Mouse (Mus musculus): ENCODE results near the gene Erc2. TPM values are rescaled to one million over a fixed set of nuclear protein-coding genes. Genes with fewer than 3 reads are reported as not detected.

Gene Erc2
- total and polyA plus RNA-seq, 2 experiments from 2014 or later = 94.0 to 119 TPM

DNA sequence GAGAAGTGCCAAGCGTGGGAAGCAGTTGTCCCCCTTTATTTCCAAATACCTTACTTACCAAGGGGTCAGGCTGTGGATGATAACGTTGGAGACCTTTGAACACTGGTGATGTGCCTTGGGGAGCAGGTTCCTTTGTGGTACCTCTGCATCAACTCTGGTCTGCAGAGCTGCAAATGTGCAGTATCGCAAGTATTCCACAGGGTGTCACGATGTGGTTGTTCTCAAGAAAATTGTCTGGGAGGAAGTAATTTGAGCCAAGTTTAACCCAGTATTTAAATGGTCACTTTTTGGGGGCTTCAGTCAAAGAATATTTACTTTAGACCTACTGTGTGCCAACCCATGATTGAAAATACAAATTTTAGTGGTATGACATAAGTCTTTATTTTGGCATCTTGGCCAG, 381.8 kb downstream of the Erc2 start:
- Histone ChIP-seq H3K4me1 (ENCODE audit: insufficient read depth, low read length) (no peaks in the 10 kb centered on the region), H3K27me3 (ENCODE audit: insufficient read depth, low read length) (no peaks in the 10 kb centered on the region), H3K9me3 (ENCODE audit: low read length) (no peaks in the 10 kb centered on the region), H3K36me3 (ENCODE audit: insufficient read depth, low read length) (no peaks in the 10 kb centered on the region), H3K4me3 (ENCODE audit: low read depth, low read length) (no peak overlapping the region), H3K27ac (ENCODE audit: low read depth, low read length) (no peak overlapping the region), H3K4me2 (ENCODE audit: low read depth, low read length, poor library complexity, severe bottlenecking) (no peak overlapping the region), H3K9ac (replicated peaks; ENCODE audit: low read length, poor library complexity, severe bottlenecking) (no peak overlapping the region)
- WGBS = 53% methylated on average over 4 of the region's 4 CpGs
- TF ChIP-seq CTCF (IDR thresholded peaks at IDR 0.05) = peak; percentile 81
- peak; percentile 72 for DNase-seq (ENCODE audit: low spot score)
- no peak for ATAC-seq (ENCODE audit: low FRiP score)

DNA sequence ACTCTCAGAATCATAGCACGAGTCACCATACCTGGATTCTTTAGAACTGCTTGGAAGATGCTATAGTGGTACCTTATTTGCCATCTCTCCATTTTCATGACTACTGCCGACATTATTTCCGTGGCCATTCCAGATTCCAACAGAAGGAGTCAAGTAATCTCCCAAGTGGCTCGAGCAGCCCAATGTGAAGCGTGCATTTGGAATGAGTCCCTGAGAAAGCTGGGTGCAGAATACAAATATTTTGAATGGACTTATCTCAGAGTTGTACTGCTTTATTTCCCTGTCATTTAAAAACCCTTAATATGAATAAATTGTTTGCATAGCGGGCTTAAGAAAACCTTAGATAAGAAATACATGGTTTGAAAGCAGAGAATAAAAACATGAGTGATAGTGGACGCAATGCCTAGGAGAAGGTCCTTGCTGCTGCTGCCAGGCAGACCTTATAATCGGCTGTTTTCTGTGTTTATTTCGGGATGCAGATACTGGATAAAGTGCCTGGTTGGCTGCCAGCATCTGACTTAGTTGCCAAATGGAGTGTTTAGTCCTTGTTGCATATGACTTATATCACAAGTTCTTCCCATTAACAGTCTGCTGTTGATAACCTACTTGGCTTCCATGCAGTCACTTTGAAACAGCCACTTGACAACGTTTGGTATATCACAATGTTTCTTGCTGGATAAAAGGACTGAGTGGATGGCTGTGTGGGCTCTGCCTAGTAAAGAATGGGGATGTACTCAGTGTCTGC, 388.5 kb downstream of the Erc2 start:
- ATAC-seq (ENCODE audit: low FRiP score) (no peak), DNase-seq (ENCODE audit: low spot score) (no peak)
- Histone ChIP-seq H3K27ac (ENCODE audit: low read depth, low read length) (no peak overlapping the region), H3K4me3 (ENCODE audit: low read depth, low read length) (no peak overlapping the region), H3K4me2 (ENCODE audit: low read depth, low read length, poor library complexity, severe bottlenecking) (no peak overlapping the region), H3K9me3 (ENCODE audit: low read length) (no peaks in the 10 kb centered on the region), H3K4me1 (ENCODE audit: insufficient read depth, low read length) (no peaks in the 10 kb centered on the region), H3K9ac (replicated peaks; ENCODE audit: low read length, poor library complexity, severe bottlenecking) (no peak overlapping the region), H3K36me3 (ENCODE audit: insufficient read depth, low read length) (no peaks in the 10 kb centered on the region), H3K27me3 (ENCODE audit: insufficient read depth, low read length) (no peaks in the 10 kb centered on the region)
- WGBS = 72% methylated on average over 10 of the region's 10 CpGs
- TF ChIP-seq CTCF (IDR thresholded peaks at IDR 0.05) = no peak

DNA sequence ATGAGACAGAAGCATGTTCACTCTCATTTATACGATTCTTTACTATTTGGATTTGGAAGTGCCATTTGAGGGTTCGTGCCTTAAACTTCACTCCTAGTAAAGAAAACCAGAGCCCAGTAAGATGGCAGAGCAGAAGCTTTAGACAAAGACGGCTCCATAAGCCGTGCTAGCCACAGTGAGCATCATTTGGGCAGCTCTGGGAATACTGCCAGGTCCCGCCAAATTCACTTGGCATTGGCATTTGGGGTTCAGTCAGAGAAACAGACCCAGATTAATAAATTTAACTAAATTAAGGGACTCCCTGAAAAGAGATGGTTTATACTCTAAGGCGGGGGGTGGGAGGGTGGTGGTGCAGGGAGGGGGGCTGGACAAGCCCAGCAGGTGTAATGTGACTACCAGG, 401.0 kb downstream of the Erc2 start:
- H3K4me3 ChIP-seq (ENCODE audit: low read depth, low read length) = no peak overlapping the region
- no peaks in the 10 kb centered on the region for H3K4me1 ChIP-seq (ENCODE audit: insufficient read depth, low read length)
- 75% methylated on average over 6 of the region's 6 CpGs for whole genome bisulfite sequencing
- no peak overlapping the region for H3K9ac ChIP-seq (replicated peaks; ENCODE audit: low read length, poor library complexity, severe bottlenecking)
- H3K27ac ChIP-seq (ENCODE audit: low read depth, low read length) = no peak overlapping the region
- H3K27me3 ChIP-seq (ENCODE audit: insufficient read depth, low read length) = no peaks in the 10 kb centered on the region
- no peak for TF ChIP-seq CTCF (IDR thresholded peaks at IDR 0.05)
- no peaks in the 10 kb centered on the region for H3K9me3 ChIP-seq (ENCODE audit: low read length)
- no peaks in the 10 kb centered on the region for H3K36me3 ChIP-seq (ENCODE audit: insufficient read depth, low read length)
- DNase-seq (ENCODE audit: low spot score) (no peak), ATAC-seq (ENCODE audit: low FRiP score) (no peak)
- no peak overlapping the region for H3K4me2 ChIP-seq (ENCODE audit: low read depth, low read length, poor library complexity, severe bottlenecking)

GRCm38 (mm10) chr14:28030870-28031269, 408.6 kb downstream of the Erc2 start:
- no peak overlapping the region for H3K4me2 ChIP-seq (ENCODE audit: low read depth, low read length, poor library complexity, severe bottlenecking)
- no peak for TF ChIP-seq CTCF (IDR thresholded peaks at IDR 0.05)
- H3K9me3 ChIP-seq (ENCODE audit: low read length) = no peaks in the 10 kb centered on the region
- no peaks in the 10 kb centered on the region for H3K27me3 ChIP-seq (ENCODE audit: insufficient read depth, low read length)
- ATAC-seq (ENCODE audit: low FRiP score) (no peak), DNase-seq (ENCODE audit: low spot score) (peak; percentile 73)
- 52% methylated on average over 1 of the region's 1 CpGs for WGBS
- no peaks in the 10 kb centered on the region for H3K4me1 ChIP-seq (ENCODE audit: insufficient read depth, low read length)
- H3K27ac ChIP-seq (ENCODE audit: low read depth, low read length) = no peak overlapping the region
- H3K4me3 ChIP-seq (ENCODE audit: low read depth, low read length) = no peak overlapping the region
- no peaks in the 10 kb centered on the region for H3K36me3 ChIP-seq (ENCODE audit: insufficient read depth, low read length)
- no peak overlapping the region for H3K9ac ChIP-seq (replicated peaks; ENCODE audit: low read length, poor library complexity, severe bottlenecking)

GRCm38 (mm10) chr14:28035013-28035412, 412.8 kb downstream of the Erc2 start:
- H3K9ac ChIP-seq (replicated peaks; ENCODE audit: low read length, poor library complexity, severe bottlenecking) = no peak overlapping the region
- no peak for DNase-seq (ENCODE audit: low spot score)
- TF ChIP-seq CTCF (IDR thresholded peaks at IDR 0.05) = no peak
- no peak overlapping the region for H3K4me2 ChIP-seq (ENCODE audit: low read depth, low read length, poor library complexity, severe bottlenecking)
- no peak for ATAC-seq (ENCODE audit: low FRiP score)
- no peaks in the 10 kb centered on the region for H3K36me3 ChIP-seq (ENCODE audit: insufficient read depth, low read length)
- WGBS = 91% methylated on average over 2 of the region's 2 CpGs
- H3K9me3 ChIP-seq (ENCODE audit: low read length) = no peaks in the 10 kb centered on the region
- H3K27ac ChIP-seq (ENCODE audit: low read depth, low read length) = no peak overlapping the region
- H3K4me3 ChIP-seq (ENCODE audit: low read depth, low read length) = no peak overlapping the region
- H3K27me3 ChIP-seq (ENCODE audit: insufficient read depth, low read length) = no peaks in the 10 kb centered on the region
- no peaks in the 10 kb centered on the region for H3K4me1 ChIP-seq (ENCODE audit: insufficient read depth, low read length)

DNA sequence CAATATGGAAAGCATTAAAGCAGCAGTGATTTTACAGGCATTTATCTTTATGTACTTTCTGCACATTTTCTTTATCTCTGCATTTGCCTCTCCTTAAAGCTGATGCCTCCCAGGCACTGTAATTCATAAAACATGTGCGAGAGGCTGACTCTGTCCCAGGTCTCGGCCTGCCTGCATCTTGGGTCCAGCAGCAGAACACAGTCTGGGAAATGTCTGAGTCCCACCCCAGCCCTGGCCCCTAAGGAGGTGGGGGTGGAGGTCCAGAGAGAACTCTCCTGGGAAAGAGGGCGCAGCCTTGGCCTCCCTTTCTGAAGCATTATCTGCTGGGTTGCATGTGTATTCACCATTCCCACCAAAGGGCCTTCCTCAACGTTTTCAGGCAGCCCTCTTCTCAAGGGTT, 420.9 kb downstream of the Erc2 start:
- DNase-seq (ENCODE audit: low spot score) (no peak), ATAC-seq (ENCODE audit: low FRiP score) (no peak)
- Histone ChIP-seq H3K27me3 (ENCODE audit: insufficient read depth, low read length) (no peaks in the 10 kb centered on the region), H3K9me3 (ENCODE audit: low read length) (no peaks in the 10 kb centered on the region), H3K36me3 (ENCODE audit: insufficient read depth, low read length) (no peaks in the 10 kb centered on the region), H3K9ac (replicated peaks; ENCODE audit: low read length, poor library complexity, severe bottlenecking) (no peak overlapping the region), H3K4me2 (ENCODE audit: low read depth, low read length, poor library complexity, severe bottlenecking) (no peak overlapping the region), H3K4me1 (ENCODE audit: insufficient read depth, low read length) (no peaks in the 10 kb centered on the region), H3K4me3 (ENCODE audit: low read depth, low read length) (no peak overlapping the region), H3K27ac (ENCODE audit: low read depth, low read length) (no peak overlapping the region)
- TF ChIP-seq CTCF (IDR thresholded peaks at IDR 0.05) = no peak
- WGBS = 65% methylated on average over 4 of the region's 4 CpGs

All from midbrain, postnatal 0 days (tissue).